Mouse (Mus musculus): ENCODE results near the gene Sptbn4.

- TF ChIP-seq POLR2A (IDR thresholded peaks at IDR 0.05; ENCODE audit: extremely low read depth, insufficient read depth, low read length) (no peak), CTCF (IDR thresholded peaks at IDR 0.05; ENCODE audit: low read depth, low read length) (no peak)
Measured at GRCm38 (mm10) chr7:27331541-27331851, 116.0 kb downstream of the Sptbn4 start.
